Mouse (Mus musculus) lung, embryonic 16.5 days (tissue): ENCODE results near the gene Gm17364. TPM values are rescaled to one million over a fixed set of nuclear protein-coding genes. Genes with fewer than 3 reads are reported as not detected.
"Not testable (repeated sequence)": the region's sequence is repeated elsewhere in the genome, so short reads cannot be mapped to it uniquely, and the experiment has no call there.

Experiments used
- ATAC-seq: fragments of 200-750 bp; cut with Nextera tagmentation; 2 replicates; pipeline ENCODE4 v1.8.0; 2017; ENCODE audit warnings: low read depth, mild to moderate bottlenecking, moderate library complexity
- H3K27ac ChIP-seq: fragments of 300-500 bp; sonication (generic); 2 replicates; pipeline ENCODE4 v1.5.1; 2014; ENCODE audit warnings: mild to moderate bottlenecking, control low read depth, low read length
- H3K27me3 ChIP-seq: fragments of 300-500 bp; sonication (generic); 2 replicates; pipeline ENCODE4 v1.6.1; 2014; ENCODE audit warnings: low read depth, low read length, mixed read lengths; ENCODE audit not compliant: control insufficient read depth, insufficient read depth
- H3K36me3 ChIP-seq: fragments of 300-500 bp; sonication (generic); 2 replicates; pipeline ENCODE4 v1.6.1; 2014; ENCODE audit warnings: low read length; ENCODE audit not compliant: control insufficient read depth, insufficient read depth
- H3K4me1 ChIP-seq: fragments of 300-500 bp; sonication (generic); replicated peaks from 2 replicates; pipeline ENCODE4 v1.6.1; 2014; ENCODE audit warnings: low read length, mixed read lengths; ENCODE audit not compliant: control insufficient read depth, insufficient read depth
- H3K4me2 ChIP-seq: fragments of 300-500 bp; sonication (generic); 2 replicates; pipeline ENCODE4 v1.6.1; 2014; ENCODE audit warnings: low read depth, low read length, control low read depth
- H3K4me3 ChIP-seq: fragments of 300-500 bp; sonication (generic); 2 replicates; pipeline ENCODE4 v1.5.1; 2014; ENCODE audit warnings: mild to moderate bottlenecking, low read length, control low read depth
- H3K9ac ChIP-seq: fragments of 300-500 bp; sonication (generic); 2 replicates; pipeline ENCODE4 v1.6.1; 2014; ENCODE audit warnings: low read length, control low read depth
- H3K9me3 ChIP-seq: fragments of 300-500 bp; sonication (generic); 2 replicates; pipeline ENCODE4 v1.6.1; 2016; ENCODE audit warnings: low read length; ENCODE audit not compliant: control insufficient read depth
- WGBS: fragments of 180-500 bp; shearing (Covaris S2); extraction: QIAGEN DNeasy Blood & Tissue Kit; methylation state at CpG from one replicate; pipeline ENCODE4 v1.1.7; 2014; 5-methylcytosine and 5-hydroxymethylcytosine counted together
- polyA plus RNA-seq: library from polyadenylated mRNA; unstranded; fragments of >200 nt; fragmentation: Nextera tagmentation; extraction: Ambion mirVana; gene quantifications from 2 replicates; pipeline ENCODE4 v1.2.1, GENCODE M21; 2015

Gene Gm17364
- polyA plus RNA-seq, 1 experiment from 2014 or later, result not detected

DNA sequence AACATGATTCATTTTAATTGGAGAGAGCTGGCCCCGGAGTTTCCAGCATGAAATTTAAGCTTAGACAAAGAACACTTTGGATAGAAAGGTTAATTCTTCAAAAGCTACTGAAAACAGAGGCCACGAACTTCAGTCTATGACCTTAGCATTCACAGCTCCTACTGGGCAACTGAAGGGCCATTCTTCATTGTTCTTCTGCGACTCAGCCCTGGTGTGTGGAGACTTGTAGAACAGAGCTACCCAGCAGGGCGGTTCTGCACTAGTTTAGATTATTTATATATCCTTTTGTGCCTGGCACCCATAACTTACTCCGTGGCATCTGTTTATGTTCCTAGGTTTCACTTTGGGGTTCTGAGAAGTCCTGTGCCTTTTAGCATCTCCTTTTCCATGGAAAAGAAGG, 19.8 kb upstream of the Gm17364 start:
- no peaks in the 10 kb centered on the region for H3K9me3 ChIP-seq
- no peak overlapping the region for H3K9ac ChIP-seq
- no peak overlapping the region for H3K4me3 ChIP-seq
- H3K36me3 ChIP-seq, result no peaks in the 10 kb centered on the region
- no peaks in the 10 kb centered on the region for H3K4me1 ChIP-seq
- H3K27ac ChIP-seq, result no peak overlapping the region
- H3K27me3 ChIP-seq, result no peaks in the 10 kb centered on the region
- H3K4me2 ChIP-seq, result no peak overlapping the region
- 53% methylated on average over 5 of the region's 5 CpGs for WGBS
- no peak for ATAC-seq

DNA sequence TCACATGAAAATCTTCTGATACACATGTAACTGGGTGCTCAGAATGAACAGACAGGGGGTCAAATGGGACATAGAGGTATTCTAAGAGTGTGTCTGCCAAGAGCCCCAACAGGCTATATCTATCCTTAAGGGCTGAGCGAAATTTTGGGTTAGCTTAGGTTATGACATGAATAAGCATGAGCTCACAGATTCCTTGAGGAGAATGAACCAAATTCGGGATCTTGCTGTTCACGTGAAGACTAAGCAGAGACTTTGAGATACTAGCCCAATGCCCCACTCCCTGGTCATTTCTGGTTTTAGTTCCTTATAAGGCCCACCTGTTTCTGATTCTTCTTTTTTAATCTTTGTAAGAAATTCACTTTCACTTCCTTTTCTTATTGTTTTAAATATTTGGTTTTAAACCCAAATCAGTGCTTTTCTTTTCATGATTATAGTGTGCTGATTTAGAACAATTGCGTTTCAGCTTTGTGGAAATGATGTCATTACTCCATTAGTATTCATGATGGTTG, 17.7 kb upstream of the Gm17364 start:
- 85% methylated on average over 4 of the region's 4 CpGs for WGBS
- Histone ChIP-seq H3K27me3 (no peaks in the 10 kb centered on the region), H3K36me3 (no peaks in the 10 kb centered on the region), H3K4me3 (no peak overlapping the region), H3K9me3 (no peaks in the 10 kb centered on the region), H3K4me1 (no peaks in the 10 kb centered on the region), H3K27ac (no peak overlapping the region), H3K4me2 (no peak overlapping the region), H3K9ac (no peak overlapping the region)
- no peak for ATAC-seq

DNA sequence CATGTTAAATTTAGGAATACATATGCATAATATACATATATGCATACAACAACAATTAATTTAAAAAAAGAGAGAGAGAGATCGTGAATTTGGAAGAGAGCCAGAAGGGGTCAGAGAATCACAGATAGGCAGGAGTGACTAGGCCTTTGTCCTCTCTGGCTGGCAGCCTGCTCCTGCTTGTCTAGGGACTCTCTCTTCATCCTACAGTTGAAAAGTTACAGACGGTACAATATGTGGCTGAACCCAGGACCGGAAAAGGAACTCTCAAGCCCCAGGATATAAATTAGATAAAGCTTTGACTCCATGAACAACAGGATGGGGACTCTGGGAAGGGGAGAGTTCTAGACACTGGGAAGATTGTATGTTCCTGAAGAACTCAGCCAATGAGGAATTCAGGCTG, 12.5 kb upstream of the Gm17364 start:
- Histone ChIP-seq H3K9ac (no peak overlapping the region), H3K27me3 (no peaks in the 10 kb centered on the region), H3K9me3 (no peaks in the 10 kb centered on the region), H3K4me3 (no peak overlapping the region), H3K4me1 (no peaks in the 10 kb centered on the region), H3K4me2 (no peak overlapping the region), H3K36me3 (no peaks in the 10 kb centered on the region), H3K27ac (no peak overlapping the region)
- ATAC-seq, result no peak
- 45% methylated on average over 3 of the region's 3 CpGs for WGBS

DNA sequence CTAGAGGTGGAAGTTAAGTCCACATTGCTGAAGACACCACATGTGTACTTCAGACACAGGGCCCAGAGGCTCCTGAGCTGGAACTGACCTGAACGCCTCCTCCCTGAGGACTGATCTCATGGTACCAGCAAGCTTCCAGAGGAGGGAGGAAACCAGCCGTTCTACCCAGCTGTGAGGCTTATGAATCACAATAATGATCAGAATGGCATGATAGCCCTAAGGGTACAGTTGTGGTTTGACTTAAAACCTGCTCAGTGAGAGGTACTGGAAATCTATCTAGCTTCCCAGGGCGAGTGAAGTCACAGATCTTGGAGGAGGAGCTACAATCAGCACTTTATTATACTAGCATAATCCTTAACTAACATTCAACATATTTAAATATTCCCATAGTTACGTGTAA, 11.7 kb upstream of the Gm17364 start:
- Histone ChIP-seq H3K4me3 (no peak overlapping the region), H3K27ac (no peak overlapping the region), H3K4me2 (no peak overlapping the region), H3K9ac (no peak overlapping the region), H3K4me1 (no peaks in the 10 kb centered on the region), H3K36me3 (no peaks in the 10 kb centered on the region), H3K9me3 (no peaks in the 10 kb centered on the region), H3K27me3 (no peaks in the 10 kb centered on the region)
- WGBS, result 80% methylated on average over 4 of the region's 4 CpGs
- ATAC-seq, result no peak

DNA sequence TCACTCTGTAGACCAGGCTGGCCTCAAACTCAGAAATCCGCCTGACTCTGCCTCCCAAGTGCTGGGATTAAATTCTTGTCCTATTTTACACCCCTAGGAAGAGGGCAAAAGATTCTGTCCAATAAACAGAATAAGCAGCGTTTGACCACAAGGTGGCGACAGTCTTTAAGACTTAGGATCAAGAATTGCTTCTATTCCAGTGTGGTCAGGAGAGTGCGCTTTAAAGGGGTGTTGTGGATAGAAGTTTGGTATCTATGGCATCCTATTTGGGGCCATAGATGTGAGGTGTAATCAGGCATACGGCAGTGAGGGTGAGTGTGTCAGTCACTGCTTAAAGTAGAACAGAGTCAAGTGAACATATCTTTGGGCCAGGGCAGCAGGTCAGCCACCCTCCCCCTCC, 9.5 kb upstream of the Gm17364 start:
- ATAC-seq, result 0 out of 2 replicates have a peak, but pooled peaks have one; percentile 43
- Histone ChIP-seq H3K27me3 (no peaks in the 10 kb centered on the region), H3K9me3 (no peaks in the 10 kb centered on the region), H3K4me2 (no peak overlapping the region), H3K36me3 (no peaks in the 10 kb centered on the region), H3K9ac (no peak overlapping the region), H3K4me1 (no peaks in the 10 kb centered on the region), H3K4me3 (no peak overlapping the region), H3K27ac (no peak overlapping the region)
- WGBS, result 21% methylated on average over 5 of the region's 5 CpGs

DNA sequence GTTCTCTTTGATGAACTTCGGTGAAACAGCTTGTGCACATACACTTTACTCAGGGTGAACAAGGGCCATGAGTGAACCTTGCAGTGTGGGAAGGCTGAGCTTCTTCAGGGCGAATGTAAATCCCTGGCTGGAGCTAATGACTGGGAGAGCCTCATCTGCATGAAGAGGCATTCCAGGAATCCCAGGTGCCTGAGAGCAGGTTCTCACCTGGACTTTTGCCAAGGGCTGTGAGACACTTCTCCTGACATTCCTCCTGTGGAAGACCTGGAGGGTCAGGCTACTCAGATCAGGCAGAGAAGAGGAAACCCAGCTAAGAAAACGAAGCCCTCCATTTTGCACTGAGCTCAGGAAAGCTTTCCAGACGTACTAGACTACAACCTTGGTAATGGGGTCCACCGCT, 6.9 kb upstream of the Gm17364 start:
- Histone ChIP-seq H3K9me3 (no peaks in the 10 kb centered on the region), H3K4me2 (no peak overlapping the region), H3K4me1 (no peaks in the 10 kb centered on the region), H3K27ac (no peak overlapping the region), H3K9ac (no peak overlapping the region), H3K36me3 (no peaks in the 10 kb centered on the region), H3K27me3 (no peaks in the 10 kb centered on the region), H3K4me3 (no peak overlapping the region)
- ATAC-seq, result peak; percentile 45
- WGBS, result 54% methylated on average over 5 of the region's 5 CpGs

DNA sequence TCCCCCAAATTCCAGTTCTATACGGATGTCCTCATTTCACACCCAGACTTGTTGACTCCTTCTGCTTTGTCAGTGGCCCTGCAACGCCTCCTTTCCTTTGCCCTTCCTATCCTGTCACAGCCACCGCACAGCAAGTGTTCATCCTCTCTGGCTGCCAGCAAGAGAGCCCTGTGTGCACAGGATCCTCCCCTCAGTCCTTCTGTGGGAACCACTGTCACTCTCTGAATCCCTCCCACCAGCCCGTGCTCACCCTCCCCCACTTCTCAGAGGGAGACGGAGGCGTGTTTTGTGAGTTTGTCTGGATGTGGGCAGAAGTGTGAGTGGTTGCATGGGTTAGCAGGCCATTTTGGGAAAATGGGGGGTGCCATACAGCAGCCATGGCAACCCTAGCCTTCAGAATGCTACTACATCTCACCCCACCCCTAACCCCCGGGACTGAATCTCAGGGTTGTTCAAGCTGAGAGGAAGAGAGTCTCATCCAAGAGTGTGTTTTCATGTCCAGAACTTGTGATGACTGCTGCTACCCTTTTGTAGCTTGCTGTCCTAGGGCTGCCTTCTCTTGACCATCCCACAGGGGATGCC, 5.9 kb downstream of the Gm17364 start:
- WGBS, result 33% methylated on average over 7 of the region's 7 CpGs
- peaks cover 9% of the 10 kb centered on the region; the same call in 1 of the 2 replicates for H3K9me3 ChIP-seq
- no peak overlapping the region for H3K4me2 ChIP-seq
- H3K27me3 ChIP-seq, result no peaks in the 10 kb centered on the region
- no peak overlapping the region for H3K27ac ChIP-seq
- H3K36me3 ChIP-seq, result no peaks in the 10 kb centered on the region; the same call in 1 of the 2 replicates
- no peak overlapping the region for H3K4me3 ChIP-seq
- H3K4me1 ChIP-seq, result peaks cover 5% of the 10 kb centered on the region
- H3K9ac ChIP-seq, result no peak overlapping the region
- ATAC-seq, result peak; percentile 73

DNA sequence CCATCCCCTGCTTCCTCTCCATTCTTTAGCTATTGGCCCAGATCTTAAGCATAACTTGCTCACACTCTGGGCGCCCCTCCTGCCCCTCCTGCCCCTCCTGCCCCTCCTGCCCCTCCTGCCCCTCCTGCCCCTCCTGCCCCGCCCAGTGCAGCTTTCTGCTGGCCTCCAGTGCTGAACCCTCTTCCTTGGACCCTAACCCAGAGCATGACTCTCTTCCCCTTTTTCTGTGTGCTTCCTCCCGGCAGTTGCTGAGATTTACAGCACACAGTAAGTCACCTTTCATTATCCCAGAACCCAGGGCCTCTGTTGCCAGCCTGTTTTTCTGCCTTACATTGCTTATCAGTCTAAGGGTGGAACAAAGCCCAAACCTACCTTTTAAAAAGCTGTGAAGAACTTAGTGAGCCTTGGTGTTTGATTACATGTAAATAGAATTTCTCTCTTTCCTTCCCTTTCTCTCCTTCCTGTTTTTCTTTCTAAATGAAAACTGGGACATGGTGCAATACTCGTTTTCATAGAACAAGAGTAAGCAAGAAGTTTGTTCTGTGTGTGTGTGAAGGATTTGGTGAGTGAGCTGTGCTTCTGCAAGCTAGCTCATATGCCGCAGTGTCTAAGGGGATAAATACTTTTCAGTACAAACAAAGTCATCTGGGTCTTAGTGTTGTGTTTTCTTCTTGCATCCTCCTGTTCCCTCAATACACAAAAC, 10.3 kb downstream of the Gm17364 start:
- H3K27ac ChIP-seq, result no peak overlapping the region
- no peaks in the 10 kb centered on the region for H3K27me3 ChIP-seq
- H3K9me3 ChIP-seq, result peaks cover 9% of the 10 kb centered on the region; the same call in 1 of the 2 replicates
- H3K4me3 ChIP-seq, result no peak overlapping the region
- ATAC-seq, result no peak
- H3K9ac ChIP-seq, result no peak overlapping the region
- peaks cover 5% of the 10 kb centered on the region for H3K4me1 ChIP-seq
- no peak overlapping the region for H3K4me2 ChIP-seq
- 71% methylated on average over 5 of the region's 5 CpGs for WGBS
- H3K36me3 ChIP-seq, result no peaks in the 10 kb centered on the region

DNA sequence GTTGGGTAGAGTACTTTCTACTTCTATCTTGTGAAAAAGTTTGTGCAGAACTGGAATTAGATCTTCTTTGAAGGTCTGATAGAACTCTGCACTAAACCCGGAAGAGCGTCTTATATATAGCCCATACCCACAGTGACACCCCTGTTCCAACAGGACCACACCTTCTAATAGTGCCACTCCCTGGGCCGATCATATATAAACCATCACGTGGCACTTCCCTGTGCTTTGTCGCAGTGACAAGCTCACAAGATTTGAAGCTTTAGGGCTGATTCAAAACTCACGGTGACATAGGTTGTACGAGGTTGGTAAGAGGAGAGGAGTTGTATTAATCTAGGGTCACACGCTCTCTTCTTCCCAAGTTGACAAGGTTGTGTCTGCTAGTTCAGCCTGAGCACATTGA, 12.2 kb downstream of the Gm17364 start:
- 91% methylated on average over 8 of the region's 8 CpGs for WGBS
- not testable (repeated sequence) for H3K27ac ChIP-seq, H3K4me2 ChIP-seq, ATAC-seq, H3K9me3 ChIP-seq, H3K27me3 ChIP-seq, H3K4me1 ChIP-seq, H3K9ac ChIP-seq, H3K4me3 ChIP-seq, H3K36me3 ChIP-seq
